Mouse (Mus musculus) embryonic facial prominence, embryonic 11.5 days (tissue): ENCODE results near the gene Ank2. TPM values are rescaled to one million over a fixed set of nuclear protein-coding genes. Genes with fewer than 3 reads are reported as not detected.

Experiments used
- ATAC-seq: fragments of 200-750 bp; cut with Nextera tagmentation; replicated peaks from 2 replicates; pipeline ENCODE4 v1.8.0; 2017; ENCODE audit warnings: low read depth; ENCODE audit not compliant: insufficient number of reproducible peaks, low FRiP score, low TSS enrichment
- DNase-seq: peaks from one replicate; pipeline ENCODE4 v3.0.0-alpha.2; 2015; ENCODE audit warnings: low spot score
- H3K27ac ChIP-seq: fragments of 300-500 bp; sonication (generic); replicated peaks from 2 replicates; pipeline ENCODE4 v1.5.1; 2014; ENCODE audit warnings: mild to moderate bottlenecking, low read depth, low read length, control low read depth
- H3K27me3 ChIP-seq: fragments of 300-500 bp; sonication (generic); 2 replicates; pipeline ENCODE4 v1.6.1; 2014; ENCODE audit warnings: mild to moderate bottlenecking, low read length, moderate library complexity, mixed read lengths; ENCODE audit not compliant: control insufficient read depth, insufficient read depth
- H3K36me3 ChIP-seq: fragments of 300-500 bp; sonication (generic); replicated peaks from 2 replicates; pipeline ENCODE4 v1.6.1; 2014; ENCODE audit warnings: low read depth, mild to moderate bottlenecking, low read length, moderate library complexity, mixed read lengths; ENCODE audit not compliant: control insufficient read depth, insufficient read depth
- H3K4me1 ChIP-seq: fragments of 300-500 bp; sonication (generic); 2 replicates; pipeline ENCODE4 v1.6.1; 2014; ENCODE audit warnings: low read length, mixed read lengths; ENCODE audit not compliant: control insufficient read depth, insufficient read depth
- H3K4me2 ChIP-seq: fragments of 300-500 bp; sonication (generic); 2 replicates; pipeline ENCODE4 v1.6.1; 2014; ENCODE audit warnings: low read depth, mild to moderate bottlenecking, control low read depth, low read length, moderate library complexity
- H3K4me3 ChIP-seq: fragments of 300-500 bp; sonication (generic); 2 replicates; pipeline ENCODE4 v1.5.1; 2014; ENCODE audit warnings: low read depth, low read length, control low read depth
- H3K9ac ChIP-seq: fragments of 300-500 bp; sonication (generic); replicated peaks from 2 replicates; pipeline ENCODE4 v1.6.1; 2014; ENCODE audit warnings: mild to moderate bottlenecking, control low read depth, low read length
- H3K9me3 ChIP-seq: fragments of 300-500 bp; sonication (generic); replicated peaks from 2 replicates; pipeline ENCODE4 v1.6.1; 2016; ENCODE audit warnings: mild to moderate bottlenecking, low read length, inconsistent platforms, mixed read lengths; ENCODE audit not compliant: control insufficient read depth
- WGBS: fragments of 180-500 bp; shearing (Covaris S2); extraction: QIAGEN DNeasy Blood & Tissue Kit; methylation state at CpG from one replicate; pipeline ENCODE4 v1.1.7; 2014; 5-methylcytosine and 5-hydroxymethylcytosine counted together
- polyA plus RNA-seq: library from polyadenylated mRNA; unstranded; fragments of >200 nt; fragmentation: Nextera tagmentation; extraction: Ambion mirVana; gene quantifications from 2 replicates; pipeline ENCODE4 v1.2.1, GENCODE M21; 2014

The Ank2 gene
- polyA plus RNA-seq, 1 experiment from 2014 or later: 26.1 TPM

DNA sequence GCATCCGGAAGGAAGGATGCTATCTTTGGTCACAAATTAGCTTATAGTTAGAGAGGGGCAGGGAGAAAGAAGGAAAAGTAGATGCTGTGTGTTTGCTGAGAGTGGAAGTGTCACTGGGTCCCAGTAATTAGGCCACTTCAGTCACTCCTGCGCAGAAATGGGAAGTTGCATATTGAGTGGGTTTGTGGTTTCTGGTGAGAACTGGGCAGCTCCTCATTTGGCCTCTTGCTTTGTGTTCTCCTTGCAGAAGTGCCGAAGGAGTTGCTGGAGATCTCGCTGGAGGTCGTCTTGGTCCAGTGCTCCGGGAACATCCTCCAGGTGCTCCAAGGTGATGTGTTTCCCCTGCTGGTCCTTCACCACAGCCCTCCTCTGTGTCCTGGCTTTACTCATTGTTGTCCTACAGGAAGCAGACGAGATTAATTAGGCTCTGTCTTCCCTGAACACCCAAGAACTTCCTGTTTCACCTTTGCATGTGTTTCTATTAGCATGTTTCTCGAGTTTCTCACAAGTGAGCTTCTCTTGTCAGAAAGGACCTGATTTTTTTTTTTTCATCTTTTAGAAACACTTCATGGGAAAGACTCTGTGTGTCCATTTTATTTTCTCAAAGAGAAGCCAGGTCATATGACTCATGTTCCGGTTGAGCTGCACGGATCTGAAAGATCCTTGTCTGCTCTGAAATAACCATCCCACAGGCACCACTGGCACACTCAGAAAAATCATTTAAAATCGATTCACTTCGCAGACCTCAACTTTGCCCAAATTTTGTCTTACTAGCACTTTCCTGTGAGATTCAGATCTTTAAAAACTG is 575.4 kb downstream of the Ank2 start:
- no peaks in the 10 kb centered on the region for H3K27me3 ChIP-seq
- no peak overlapping the region for H3K4me2 ChIP-seq
- no peak for ATAC-seq
- H3K9ac ChIP-seq: no peak overlapping the region
- H3K9me3 ChIP-seq: no peaks in the 10 kb centered on the region
- no peak overlapping the region for H3K27ac ChIP-seq
- no peaks in the 10 kb centered on the region; the same call in 1 of the 2 replicates for H3K36me3 ChIP-seq
- no peak for DNase-seq
- H3K4me1 ChIP-seq: no peaks in the 10 kb centered on the region
- H3K4me3 ChIP-seq: no peak overlapping the region
- WGBS: 75% methylated on average over 12 of the region's 12 CpGs

DNA sequence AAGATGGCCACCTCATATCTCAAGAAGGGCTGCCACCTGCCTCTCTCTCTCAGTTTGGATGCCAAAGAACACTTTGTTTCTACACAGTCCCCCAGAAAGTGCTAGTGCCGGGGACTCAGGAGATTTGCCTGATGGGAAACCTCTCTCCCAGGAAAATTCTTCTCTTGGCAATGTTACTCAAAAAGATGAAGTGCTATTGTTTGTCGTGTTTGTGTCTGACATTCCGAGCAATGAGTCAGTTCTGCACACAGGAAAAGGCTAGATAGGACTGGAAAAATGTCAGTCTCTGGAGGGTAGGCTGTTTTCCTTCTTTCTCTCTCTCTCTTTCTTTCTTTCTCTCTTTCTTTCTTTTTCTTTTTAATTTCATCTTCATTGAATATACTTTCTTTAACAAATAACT is 577.2 kb downstream of the Ank2 start:
- Histone ChIP-seq H3K9me3 (no peaks in the 10 kb centered on the region), H3K27ac (no peak overlapping the region), H3K9ac (no peak overlapping the region), H3K4me2 (no peak overlapping the region), H3K4me3 (no peak overlapping the region), H3K4me1 (no peaks in the 10 kb centered on the region), H3K27me3 (no peaks in the 10 kb centered on the region), H3K36me3 (no peaks in the 10 kb centered on the region; the same call in 1 of the 2 replicates)
- 77% methylated on average over 3 of the region's 3 CpGs for WGBS
- ATAC-seq: no peak
- DNase-seq: no peak

DNA sequence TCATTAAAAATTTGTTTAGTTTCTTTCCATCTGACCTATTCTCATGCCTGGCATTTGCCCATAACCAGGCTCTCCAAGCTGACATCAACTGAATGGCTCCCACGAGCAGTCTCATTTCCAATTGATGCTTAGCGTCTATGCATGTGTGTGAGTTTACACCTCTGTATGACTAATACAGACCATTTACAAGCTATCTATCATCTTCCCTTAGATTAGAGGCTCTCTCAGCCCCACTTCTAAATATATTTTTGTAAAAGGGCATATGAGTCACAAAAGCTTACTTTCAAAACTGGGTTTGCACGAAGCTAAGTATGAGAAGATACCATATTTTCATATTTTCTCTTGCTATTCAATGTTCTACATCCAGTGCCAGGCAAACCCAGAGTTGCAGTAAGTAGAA is 578.9 kb downstream of the Ank2 start:
- Histone ChIP-seq H3K36me3 (no peaks in the 10 kb centered on the region; the same call in 1 of the 2 replicates), H3K27ac (no peak overlapping the region), H3K9me3 (no peaks in the 10 kb centered on the region), H3K4me1 (no peaks in the 10 kb centered on the region), H3K27me3 (no peaks in the 10 kb centered on the region), H3K9ac (no peak overlapping the region), H3K4me3 (no peak overlapping the region), H3K4me2 (no peak overlapping the region)
- no peak for DNase-seq
- WGBS: 87% methylated on average over 3 of the region's 3 CpGs
- no peak for ATAC-seq

DNA sequence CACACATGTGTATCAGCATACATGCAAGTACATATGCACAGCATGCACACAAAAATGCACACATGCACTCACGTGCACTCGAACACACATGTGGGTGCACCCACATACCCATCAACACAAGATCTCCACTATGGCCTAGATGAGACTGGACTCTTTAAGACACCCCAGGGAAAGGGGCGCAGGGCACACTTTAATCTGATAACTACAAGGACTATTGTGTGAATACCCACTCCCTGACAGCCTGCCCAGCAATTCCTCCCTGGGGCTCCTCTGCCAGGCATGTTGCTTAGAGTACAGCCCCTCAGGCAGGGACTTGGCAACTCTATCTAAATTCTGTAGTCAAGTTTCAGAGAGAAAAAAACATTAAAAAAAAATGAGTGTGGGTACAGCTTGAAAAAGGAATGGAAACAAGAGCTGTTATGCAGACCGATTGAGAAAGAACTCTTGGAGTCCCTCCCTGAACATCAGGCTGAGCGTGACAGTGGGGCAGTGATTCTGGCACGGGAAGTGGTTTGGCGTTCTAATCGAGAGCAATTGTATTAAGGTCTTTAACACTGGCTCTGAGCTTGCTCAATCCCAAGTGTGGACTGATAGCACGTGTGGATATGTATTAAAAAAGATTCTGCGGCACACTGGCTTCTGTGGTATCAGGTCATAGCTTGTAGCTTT is 580.2 kb downstream of the Ank2 start:
- DNase-seq: no peak
- WGBS: 86% methylated on average over 10 of the region's 10 CpGs

DNA sequence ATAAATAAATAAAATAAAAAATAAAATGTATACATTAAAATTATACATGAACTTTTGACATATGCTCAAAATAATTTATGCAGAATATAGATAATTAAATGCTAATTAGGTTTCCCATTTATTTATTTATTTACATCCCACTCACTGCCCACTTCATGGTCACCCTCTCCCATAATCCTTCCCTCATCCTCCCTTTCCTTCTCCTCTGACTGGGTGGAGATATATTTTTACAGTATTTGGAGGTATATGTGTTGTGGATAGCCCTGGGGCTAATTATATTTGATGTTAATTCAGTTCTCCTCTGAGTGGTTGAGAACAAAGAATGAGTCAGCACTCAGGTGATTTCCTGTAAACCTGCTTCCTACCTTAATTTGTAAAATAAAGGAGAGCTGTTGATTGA is 582.8 kb downstream of the Ank2 start:
- DNase-seq (no peak), ATAC-seq (no peak)
- Histone ChIP-seq H3K27me3 (no peaks in the 10 kb centered on the region), H3K27ac (no peak overlapping the region), H3K4me2 (no peak overlapping the region), H3K4me3 (no peak overlapping the region), H3K36me3 (no peaks in the 10 kb centered on the region), H3K9me3 (no peaks in the 10 kb centered on the region), H3K9ac (no peak overlapping the region), H3K4me1 (no peaks in the 10 kb centered on the region)

More for the DNA sequence above, 580.2 kb downstream of the Ank2 start:
- Histone ChIP-seq H3K27ac (no peak overlapping the region), H3K4me1 (no peaks in the 10 kb centered on the region), H3K4me3 (no peak overlapping the region), H3K27me3 (no peaks in the 10 kb centered on the region), H3K36me3 (no peaks in the 10 kb centered on the region; the same call in 1 of the 2 replicates), H3K9me3 (no peaks in the 10 kb centered on the region), H3K9ac (no peak overlapping the region), H3K4me2 (no peak overlapping the region)
- ATAC-seq: no peak

DNA sequence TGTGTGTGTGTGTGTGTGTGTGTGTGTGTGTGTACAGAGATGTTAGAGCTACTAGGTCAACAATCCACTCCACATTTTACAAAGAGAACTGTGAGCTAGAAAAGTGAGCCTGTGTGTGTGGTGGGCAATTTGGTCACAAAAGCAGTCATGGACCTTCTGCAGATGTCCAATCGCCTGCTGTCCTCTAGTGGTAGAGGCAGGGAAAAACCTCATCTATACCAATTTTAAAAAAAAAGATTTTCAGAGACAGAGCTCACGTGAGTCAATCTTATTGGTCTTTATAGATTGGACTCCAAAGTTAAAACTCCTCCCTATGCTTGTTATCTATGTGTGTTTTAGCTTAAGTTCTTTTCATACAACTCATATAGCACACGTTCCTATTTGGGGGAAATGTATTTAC is 595.6 kb downstream of the Ank2 start:
- Histone ChIP-seq H3K4me2 (no peak overlapping the region), H3K36me3 (no peaks in the 10 kb centered on the region), H3K9me3 (no peaks in the 10 kb centered on the region), H3K4me1 (no peaks in the 10 kb centered on the region), H3K27me3 (no peaks in the 10 kb centered on the region), H3K9ac (no peak overlapping the region), H3K27ac (no peak overlapping the region), H3K4me3 (no peak overlapping the region)
- ATAC-seq: no peak; the same call in 1 of the 2 replicates
- DNase-seq: peak; percentile 81
- 10% methylated on average over 3 of the region's 3 CpGs for WGBS

DNA sequence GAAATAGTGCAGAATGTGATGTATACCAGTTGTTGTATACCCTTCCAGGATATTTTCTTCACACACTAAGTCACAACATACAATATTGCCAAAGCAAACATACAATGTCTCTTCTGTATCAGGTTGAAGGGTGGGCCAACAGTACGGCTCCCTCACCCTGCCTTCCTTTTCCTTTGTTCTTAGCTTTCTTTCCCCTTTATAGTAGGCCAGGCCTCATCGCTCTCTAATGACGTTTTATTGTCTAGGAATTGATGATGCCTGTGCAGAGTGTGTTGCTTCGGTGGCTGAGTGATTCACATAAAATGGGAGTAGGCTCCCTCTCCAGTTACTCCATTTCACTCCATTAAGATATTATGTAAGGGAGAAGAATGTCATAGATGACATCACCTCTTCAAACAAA is 612.5 kb downstream of the Ank2 start:
- ATAC-seq: no peak
- H3K4me1 ChIP-seq: no peaks in the 10 kb centered on the region
- no peak overlapping the region for H3K27ac ChIP-seq
- no peaks in the 10 kb centered on the region for H3K9me3 ChIP-seq
- 86% methylated on average over 4 of the region's 4 CpGs for whole genome bisulfite sequencing
- H3K36me3 ChIP-seq: no peaks in the 10 kb centered on the region
- H3K27me3 ChIP-seq: no peaks in the 10 kb centered on the region
- no peak for DNase-seq
- H3K9ac ChIP-seq: no peak overlapping the region
- no peak overlapping the region for H3K4me2 ChIP-seq
- no peak overlapping the region for H3K4me3 ChIP-seq

DNA sequence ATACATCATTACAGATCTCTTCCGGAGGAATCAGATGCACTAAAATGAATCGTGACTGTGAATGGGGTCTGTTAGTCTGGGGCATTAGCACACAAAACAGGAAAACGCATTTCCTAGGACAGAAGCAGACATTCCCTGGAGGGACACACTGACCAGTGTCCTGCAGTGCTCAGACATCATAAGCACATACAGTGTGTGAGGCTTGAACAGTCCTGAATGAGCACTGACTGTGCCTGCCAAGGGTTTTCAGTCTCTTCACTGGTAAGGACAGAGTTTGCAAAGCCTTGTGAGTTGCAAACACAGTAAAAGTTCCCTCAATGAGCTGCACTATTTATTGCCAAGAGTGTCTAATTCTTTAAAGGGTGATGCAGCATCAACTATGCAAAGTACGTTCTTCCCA is 613.1 kb downstream of the Ank2 start:
- Histone ChIP-seq H3K4me3 (no peak overlapping the region), H3K4me1 (no peaks in the 10 kb centered on the region), H3K9me3 (no peaks in the 10 kb centered on the region), H3K27ac (no peak overlapping the region), H3K36me3 (no peaks in the 10 kb centered on the region), H3K27me3 (no peaks in the 10 kb centered on the region), H3K4me2 (no peak overlapping the region), H3K9ac (no peak overlapping the region)
- ATAC-seq: no peak
- DNase-seq: no peak
- 76% methylated on average over 4 of the region's 4 CpGs for WGBS
